Mouse (Mus musculus) urinary bladder, postnatal 14 days (tissue): ENCODE data around the gene Sipa1l1.

Experiments
- DNase-seq: peaks from one replicate; pipeline ENCODE4 v3.0.0; 2021; ENCODE audit warnings: low spot score

Gene Sipa1l1

GRCm38 (mm10) chr12:82339221-82339861 is 170.2 kb downstream of the Sipa1l1 start:
- no peak for DNase-seq

DNA sequence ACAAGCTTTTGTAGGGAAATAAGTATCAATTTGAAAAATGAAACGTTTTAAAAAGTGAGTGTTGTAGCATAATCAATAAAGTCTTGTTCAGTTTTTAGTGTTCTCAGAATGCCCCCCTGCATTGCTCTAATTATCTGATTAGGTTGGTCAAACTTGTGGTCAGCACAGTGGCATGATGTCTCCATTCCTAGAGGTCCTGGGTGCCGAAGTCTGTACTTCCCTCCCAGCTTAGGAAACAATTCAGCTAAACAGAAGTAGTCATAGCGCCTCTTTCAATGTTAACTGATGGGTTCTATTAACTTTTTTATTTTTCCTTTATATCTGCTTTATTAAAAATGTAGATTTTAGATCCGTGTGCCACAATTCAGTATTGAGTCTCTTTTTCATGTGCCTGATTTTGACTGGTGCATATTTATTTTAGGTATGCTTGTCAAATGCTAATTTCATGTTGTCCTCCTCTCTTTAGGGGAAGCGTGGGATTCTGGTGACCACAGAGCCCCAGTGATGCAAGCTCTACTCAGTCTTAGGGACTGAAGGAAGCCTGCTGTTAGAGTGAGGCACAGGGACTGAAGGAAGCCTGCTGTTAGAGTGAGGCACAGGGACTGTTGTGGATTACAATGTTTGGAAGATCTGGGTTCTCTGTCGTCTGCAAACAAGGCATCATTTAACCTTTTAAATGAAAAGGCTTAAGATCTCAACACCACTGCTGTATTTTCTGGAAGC is 171.2 kb downstream of the Sipa1l1 start:
- DNase-seq, result no peak

- no peak for DNase-seq
These were observed 172.1 kb downstream of the Sipa1l1 start for GRCm38 (mm10) chr12:82341181-82341580.

GRCm38 (mm10) chr12:82341696-82342095 is 172.6 kb downstream of the Sipa1l1 start:
- no peak for DNase-seq

GRCm38 (mm10) chr12:82350082-82350481 is 181.0 kb downstream of the Sipa1l1 start:
- no peak for DNase-seq

GRCm38 (mm10) chr12:82350891-82351290 is 181.8 kb downstream of the Sipa1l1 start:
- no peak for DNase-seq

- no peak for DNase-seq
These were observed 184.5 kb downstream of the Sipa1l1 start for GRCm38 (mm10) chr12:82353660-82354059.

- DNase-seq, result no peak
These were observed 186.5 kb downstream of the Sipa1l1 start for GRCm38 (mm10) chr12:82355419-82356149.

- no peak for DNase-seq
These were observed 187.4 kb downstream of the Sipa1l1 start for GRCm38 (mm10) chr12:82356476-82356875.

- no peak for DNase-seq
These were observed 188.3 kb downstream of the Sipa1l1 start for GRCm38 (mm10) chr12:82357431-82357830.

GRCm38 (mm10) chr12:82362796-82363195 is 193.7 kb downstream of the Sipa1l1 start:
- no peak for DNase-seq

GRCm38 (mm10) chr12:82364186-82364585 is 195.1 kb downstream of the Sipa1l1 start:
- DNase-seq, result no peak

DNA sequence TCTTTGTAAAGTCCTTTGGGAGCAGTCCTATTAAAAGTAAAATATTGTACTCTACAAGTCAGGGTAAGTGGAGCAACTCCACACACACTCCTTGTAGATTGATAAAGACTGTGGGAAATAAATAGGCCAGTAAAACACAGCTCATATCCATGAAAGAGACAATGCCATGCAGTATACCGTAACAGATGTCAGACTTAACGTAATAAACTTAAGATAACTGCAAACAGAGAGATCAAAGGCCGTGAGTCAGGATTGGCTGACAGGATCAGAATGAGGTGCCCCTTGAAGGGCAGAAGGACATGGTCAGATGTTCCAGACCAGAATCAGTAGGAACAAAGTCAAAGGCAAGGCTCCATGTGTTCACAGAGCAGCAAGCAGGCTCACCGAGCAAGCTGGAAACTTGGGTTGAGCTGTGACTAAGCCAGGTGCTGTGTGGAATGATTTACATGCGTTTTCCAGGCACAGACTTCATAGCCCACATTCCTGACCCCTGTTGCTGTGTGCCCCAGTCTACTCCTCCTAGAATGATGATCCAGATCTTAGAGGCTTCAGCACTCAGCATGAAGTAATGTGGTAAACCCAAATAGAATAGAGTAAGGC is 196.3 kb downstream of the Sipa1l1 start:
- DNase-seq, result no peak

DNA sequence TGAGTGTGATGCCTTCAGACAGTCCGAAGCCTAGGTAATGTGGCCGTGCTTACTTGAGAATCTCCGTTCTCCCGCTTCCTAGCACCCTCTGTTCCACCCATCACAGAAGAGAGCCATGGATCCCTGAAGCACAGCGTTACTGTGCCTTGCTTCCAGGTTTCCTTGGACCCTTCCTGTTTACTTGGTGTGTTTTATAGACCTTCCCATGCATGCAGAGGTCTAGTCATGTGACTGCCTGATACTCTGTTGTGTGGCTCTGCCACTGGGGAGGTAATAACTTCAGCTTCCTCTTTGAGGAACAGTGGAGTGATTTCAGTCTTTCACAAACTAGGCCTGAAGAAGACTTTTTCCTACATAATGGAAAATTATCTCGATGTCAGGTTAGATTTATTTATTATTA is 197.6 kb downstream of the Sipa1l1 start:
- DNase-seq, result no peak

- DNase-seq, result no peak
These were observed 198.2 kb downstream of the Sipa1l1 start for GRCm38 (mm10) chr12:82367345-82367744.

- no peak for DNase-seq
These were observed 198.9 kb downstream of the Sipa1l1 start for GRCm38 (mm10) chr12:82367986-82368385.

DNA sequence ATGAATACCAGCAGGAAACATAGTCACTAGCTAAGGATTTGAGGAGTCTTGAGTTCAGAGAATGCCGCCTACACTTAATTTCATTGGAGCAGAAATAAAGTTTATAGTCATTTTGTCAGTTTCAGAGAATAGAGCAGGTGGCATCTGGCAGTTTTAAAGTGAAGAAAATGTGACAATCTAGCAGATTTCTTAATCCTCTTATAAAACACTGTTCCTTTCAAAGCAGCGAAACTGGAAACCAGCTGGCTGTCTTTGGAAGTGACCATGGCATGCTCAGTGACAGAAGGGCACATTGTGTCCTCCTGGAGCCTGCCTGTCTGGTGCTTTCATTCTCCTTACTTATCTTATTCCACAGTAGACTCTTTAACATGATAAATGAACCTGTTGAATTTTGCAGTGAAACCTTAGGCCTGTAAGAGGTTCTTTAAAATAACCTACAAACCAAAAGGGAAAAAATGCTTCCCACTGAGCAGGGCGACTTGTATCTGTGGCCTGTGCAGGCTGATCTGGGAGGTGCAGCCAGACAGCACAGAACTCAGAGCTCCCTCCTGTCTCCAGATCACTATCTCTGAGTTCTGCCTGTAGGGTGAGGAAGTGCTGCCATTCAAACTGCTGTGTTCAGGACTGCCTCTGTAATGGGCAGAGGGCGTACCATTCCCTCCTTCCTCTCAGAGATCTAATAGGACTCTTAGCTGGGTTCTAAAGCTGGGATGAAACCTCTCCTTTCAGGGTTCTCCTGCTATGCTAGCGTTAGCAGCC is 200.5 kb downstream of the Sipa1l1 start:
- DNase-seq, result no peak

GRCm38 (mm10) chr12:82371266-82371665 is 202.1 kb downstream of the Sipa1l1 start:
- no peak for DNase-seq

DNA sequence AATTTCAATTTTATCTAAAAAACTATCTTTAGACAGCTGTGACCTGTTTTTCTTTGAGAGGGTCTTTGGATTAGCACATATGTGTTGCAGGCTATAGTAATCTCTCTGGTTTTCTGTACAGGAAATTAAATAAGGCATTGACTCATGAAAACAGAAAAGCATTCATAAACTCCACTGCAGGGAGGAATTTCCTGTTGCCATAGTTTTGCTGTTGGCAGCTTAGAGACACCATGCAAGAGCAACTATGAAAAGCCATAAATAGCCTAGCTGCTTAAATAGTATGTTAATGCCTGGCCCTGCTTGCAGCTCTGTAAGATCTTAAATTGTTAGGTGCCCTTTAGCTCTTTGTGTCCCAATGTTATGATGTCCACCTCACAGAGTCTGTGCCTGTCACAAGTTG is 204.9 kb downstream of the Sipa1l1 start:
- DNase-seq, result no peak

GRCm38 (mm10) chr12:82382932-82383331 is 213.8 kb downstream of the Sipa1l1 start:
- DNase-seq, result no peak

DNA sequence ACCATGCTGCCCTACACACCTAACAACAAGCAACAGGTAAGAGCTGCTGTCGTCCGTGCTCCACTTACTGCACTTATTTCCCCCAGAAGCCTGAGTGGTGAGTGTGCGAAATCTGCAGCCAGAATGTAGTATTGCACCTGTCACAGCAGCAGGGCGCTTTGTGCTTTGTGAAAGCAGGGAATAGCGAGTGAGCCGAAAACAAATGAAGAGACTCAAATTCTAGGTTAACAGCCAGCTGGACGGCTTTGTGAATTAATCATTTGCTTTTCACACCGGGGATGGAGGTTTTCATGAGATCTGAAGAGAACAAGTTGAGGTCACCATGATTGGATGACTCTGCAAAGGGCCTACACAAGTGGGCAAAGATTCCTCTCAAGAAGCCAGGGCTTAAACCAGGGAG is 215.6 kb downstream of the Sipa1l1 start:
- no peak for DNase-seq

- DNase-seq, result no peak
These were observed 217.9 kb downstream of the Sipa1l1 start for GRCm38 (mm10) chr12:82387042-82387441.
